Comparison of ENCODE assay signal across 8 mouse cellular contexts in the genomic region with DNA sequence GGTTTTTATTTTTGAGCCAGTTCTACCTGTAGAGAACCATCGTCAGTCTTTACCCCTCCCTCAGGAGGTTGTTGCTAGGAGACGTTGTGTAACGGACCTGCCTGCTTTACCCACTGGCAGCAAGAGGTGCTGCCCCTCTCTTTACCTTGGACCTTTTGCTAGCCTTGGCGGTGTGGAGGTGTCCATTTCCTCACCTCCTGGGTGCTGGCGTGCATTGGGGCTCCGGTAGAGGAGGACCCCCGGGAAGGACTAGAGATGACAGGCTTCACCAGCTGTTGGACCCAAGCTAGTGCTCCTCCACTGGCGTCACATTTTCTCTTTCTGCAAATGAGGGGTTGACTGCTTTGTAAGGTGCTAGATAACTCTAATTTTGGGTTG. TPM values are rescaled to one million over a fixed set of nuclear protein-coding genes. Genes with fewer than 3 reads are reported as not detected.
A peak's percentile ranks its signal among the peaks of the same experiment; 100 is the strongest.
DNase-seq lines count a peak whose midpoint lies in the region; ATAC-seq and TF ChIP-seq lines count a peak whose summit lies in the region.

No protein-coding gene starts in this region.

- 0% methylated on average over 8 of the region's 8 CpGs for WGBS in heart, embryonic 13.5 days
- 0% methylated on average over 8 of the region's 8 CpGs for WGBS in limb, embryonic 14.5 days
- 0% methylated on average over 8 of the region's 8 CpGs for WGBS in small intestine, adult 2 months

- peak overlapping the region; percentile 97 for H3K4me2 ChIP-seq in heart, embryonic 13.5 days
- H3K4me2 ChIP-seq in limb, embryonic 14.5 days (replicated peaks; ENCODE audit: low read depth, low read length, severe bottlenecking): peak overlapping the region; percentile 83

- peak overlapping the region; percentile 89 for H3K9ac ChIP-seq in heart, embryonic 13.5 days
- peak overlapping the region; percentile 64 for H3K9ac ChIP-seq in limb, embryonic 14.5 days (ENCODE audit: low read depth, low read length, severe bottlenecking)

- H3K27me3 ChIP-seq in heart, embryonic 13.5 days (replicated peaks): no peaks in the 10 kb centered on the region
- no peaks in the 10 kb centered on the region; the same call in 1 of the 2 replicates for H3K27me3 ChIP-seq in E14TG2a.4 (ENCODE audit: insufficient read depth, low read length)
- no peaks in the 10 kb centered on the region for H3K27me3 ChIP-seq in erythroblast, embryonic 14.5 days (ENCODE audit: control insufficient read depth)
- no peaks in the 10 kb centered on the region for H3K27me3 ChIP-seq in limb, embryonic 14.5 days (ENCODE audit: control insufficient read depth, insufficient read depth, low read length)
- H3K27me3 ChIP-seq in small intestine, adult 2 months (ENCODE audit: control insufficient read depth, insufficient read depth, low read length): no peaks in the 10 kb centered on the region

- H3K27ac ChIP-seq in heart, embryonic 13.5 days (replicated peaks): peak overlapping the region; percentile 57
- H3K27ac ChIP-seq in limb, embryonic 14.5 days (replicated peaks; ENCODE audit: low read depth, low read length): no peak overlapping the region
- peak overlapping the region; percentile 88 for H3K27ac ChIP-seq in small intestine, adult 2 months (ENCODE audit: insufficient read depth, low read depth, low read length)

- H3K9me3 ChIP-seq in heart, embryonic 13.5 days: no peaks in the 10 kb centered on the region
- peaks cover 20% of the 10 kb centered on the region for H3K9me3 ChIP-seq in E14TG2a.4 (ENCODE audit: low read length)
- H3K9me3 ChIP-seq in erythroblast, embryonic 14.5 days (ENCODE audit: control insufficient read depth, low read length): no peaks in the 10 kb centered on the region
- H3K9me3 ChIP-seq in limb, embryonic 14.5 days (ENCODE audit: control insufficient read depth, low read length): no peaks in the 10 kb centered on the region

- no peak for TF ChIP-seq POLR2A in limb, embryonic 14.5 days (IDR thresholded peaks at IDR 0.05; ENCODE audit: borderline replicate concordance, extremely low read depth, insufficient read depth, insufficient read length)
- TF ChIP-seq POLR2A in small intestine, adult 2 months (IDR thresholded peaks at IDR 0.05; ENCODE audit: low read depth, low read length): no peak

- peaks cover 16% of the 10 kb centered on the region for H3K4me1 ChIP-seq in heart, embryonic 13.5 days
- peaks cover 8% of the 10 kb centered on the region for H3K4me1 ChIP-seq in E14TG2a.4 (replicated peaks; ENCODE audit: low read depth, low read length)
- H3K4me1 ChIP-seq in erythroblast, embryonic 14.5 days (ENCODE audit: control insufficient read depth): peaks cover 17% of the 10 kb centered on the region
- H3K4me1 ChIP-seq in limb, embryonic 14.5 days (ENCODE audit: control insufficient read depth, insufficient read depth, low read length): peaks cover 5% of the 10 kb centered on the region; the same call in 1 of the 2 replicates
- no peaks in the 10 kb centered on the region for H3K4me1 ChIP-seq in small intestine, adult 2 months (ENCODE audit: control insufficient read depth, insufficient read depth, insufficient read length, low read length)

- DNase-seq in heart, adult 11 months: no peak
- no peak for DNase-seq in limb, embryonic 14.5 days (ENCODE audit: low spot score)
- no peak for DNase-seq in ovary, postnatal 14 days (ENCODE audit: low spot score)
- DNase-seq in lung, postnatal 10 days: no peak

- ATAC-seq in heart, embryonic 13.5 days (ENCODE audit: extremely low read depth, insufficient number of reproducible peaks, low FRiP score, low TSS enrichment): no peak
- ATAC-seq in limb, embryonic 14.5 days (ENCODE audit: low FRiP score, low read depth): no peak; the same call in 1 of the 2 replicates

- TF ChIP-seq CTCF in E14TG2a.4 (conservative IDR thresholded peaks at IDR 0.05; ENCODE audit: low read length): no peak
- no peak for TF ChIP-seq CTCF in small intestine, adult 2 months (IDR thresholded peaks at IDR 0.05; ENCODE audit: extremely low read depth, insufficient read length, insufficient replicate concordance, low read depth, low read length)

- H3K36me3 ChIP-seq in heart, embryonic 13.5 days: peaks cover 17% of the 10 kb centered on the region
- H3K36me3 ChIP-seq in E14TG2a.4 (ENCODE audit: insufficient read depth, low read length): peaks cover 13% of the 10 kb centered on the region
- H3K36me3 ChIP-seq in erythroblast, embryonic 14.5 days (ENCODE audit: control insufficient read depth): peaks cover 16% of the 10 kb centered on the region
- peaks cover 3% of the 10 kb centered on the region; the same call in 1 of the 2 replicates for H3K36me3 ChIP-seq in limb, embryonic 14.5 days (ENCODE audit: control insufficient read depth, insufficient read depth, low read length)
- H3K36me3 ChIP-seq in small intestine, adult 2 months (ENCODE audit: control insufficient read depth, insufficient read depth, low read length): 0 out of 2 replicates have a peak, but pooled peaks cover 4% of the 10 kb centered on the region

- peak overlapping the region; percentile 82 for H3K4me3 ChIP-seq in heart, embryonic 13.5 days
- peak overlapping the region; percentile 94 for H3K4me3 ChIP-seq in E14TG2a.4 (replicated peaks; ENCODE audit: low read length)
- peak overlapping the region; percentile 99 for H3K4me3 ChIP-seq in erythroblast, embryonic 14.5 days (replicated peaks)
- H3K4me3 ChIP-seq in limb, embryonic 14.5 days (replicated peaks; ENCODE audit: low read length): peak overlapping the region; percentile 69
- H3K4me3 ChIP-seq in small intestine, adult 2 months (ENCODE audit: low read depth, low read length): peak overlapping the region; percentile 94

RNA-seq across cellular contexts. Expression of a gene that starts 0.4 kb away (rescaled TPM):
- polyA plus RNA-seq in heart, embryonic 13.5 days (2015; fragmentation: Nextera tagmentation; extraction: Ambion mirVana): 8.1 and 8.4 TPM in 2 replicates
- not detected in 2 replicates for polyA plus RNA-seq in erythroblast, embryonic 14.5 days (2012)
- 14.7 and 15.5 TPM in 2 replicates for polyA plus RNA-seq in limb, embryonic 14.5 days (2012; rRNA removed)
- 8.0 and 8.7 TPM in 2 replicates for polyA plus RNA-seq in limb, embryonic 14.5 days (2014; fragmentation: Nextera tagmentation; extraction: Ambion mirVana)
- not detected in 2 replicates for polyA plus RNA-seq in small intestine, adult 2 months (2012; rRNA removed)

RNA-seq across cellular contexts. Expression of a gene that starts 0.6 kb away (rescaled TPM):
- 23.4 and 25.6 TPM in 2 replicates for polyA plus RNA-seq in heart, embryonic 13.5 days (2015; fragmentation: Nextera tagmentation; extraction: Ambion mirVana)
- 0.62 and 1.5 TPM in 2 replicates for polyA plus RNA-seq in erythroblast, embryonic 14.5 days (2012)
- polyA plus RNA-seq in limb, embryonic 14.5 days (2012; rRNA removed): 10.7 and 10.9 TPM in 2 replicates
- 16.3 and 16.6 TPM in 2 replicates for polyA plus RNA-seq in limb, embryonic 14.5 days (2014; fragmentation: Nextera tagmentation; extraction: Ambion mirVana)
- polyA plus RNA-seq in small intestine, adult 2 months (2012; rRNA removed): 6.4 and 9.0 TPM in 2 replicates

RNA-seq across cellular contexts. Expression of a gene that starts 0.7 kb away (rescaled TPM):
- 105 and 112 TPM in 2 replicates for polyA plus RNA-seq in heart, embryonic 13.5 days (2015; fragmentation: Nextera tagmentation; extraction: Ambion mirVana)
- 0.57 and 0.87 TPM in 2 replicates for polyA plus RNA-seq in erythroblast, embryonic 14.5 days (2012)
- 47.1 and 79.3 TPM in 2 replicates for polyA plus RNA-seq in limb, embryonic 14.5 days (2012; rRNA removed)
- 131 and 136 TPM in 2 replicates for polyA plus RNA-seq in limb, embryonic 14.5 days (2014; fragmentation: Nextera tagmentation; extraction: Ambion mirVana)
- 0.39 and 0.41 TPM in 2 replicates for polyA plus RNA-seq in small intestine, adult 2 months (2012; rRNA removed)

RNA-seq across cellular contexts. Expression of a gene that starts 50.6 kb away (rescaled TPM):
- 15.8 and 16.5 TPM in 2 replicates for polyA plus RNA-seq in heart, embryonic 13.5 days (2015; fragmentation: Nextera tagmentation; extraction: Ambion mirVana)
- 0.17 and 0.38 TPM in 2 replicates for polyA plus RNA-seq in erythroblast, embryonic 14.5 days (2012)
- polyA plus RNA-seq in limb, embryonic 14.5 days (2012; rRNA removed): 11.6 and 14.4 TPM in 2 replicates
- polyA plus RNA-seq in limb, embryonic 14.5 days (2014; fragmentation: Nextera tagmentation; extraction: Ambion mirVana): 26.0 and 26.1 TPM in 2 replicates
- 0.37 and 0.43 TPM in 2 replicates for polyA plus RNA-seq in small intestine, adult 2 months (2012; rRNA removed)

Comparison
In these comparisons a context has a peak if more than half of its experiments do, and no peak if none do; other contexts are left out.
1. RNA of a gene that starts 0.7 kb away (polyA plus RNA-seq): 47.1 to 136 TPM in limb, embryonic 14.5 days and 105 to 112 TPM in heart, embryonic 13.5 days; 0.57 to 0.87 TPM in erythroblast, embryonic 14.5 days and 0.39 to 0.41 TPM in small intestine, adult 2 months; every median in the first group is over 10 times any median in the second.
2. Peak in every context shown above with its lines, with median percentiles within 50 percentile points of each other: H3K4me3 ChIP-seq.